Mouse (Mus musculus): ENCODE measurements around the gene Aak1.

Aak1 gene

DNA sequence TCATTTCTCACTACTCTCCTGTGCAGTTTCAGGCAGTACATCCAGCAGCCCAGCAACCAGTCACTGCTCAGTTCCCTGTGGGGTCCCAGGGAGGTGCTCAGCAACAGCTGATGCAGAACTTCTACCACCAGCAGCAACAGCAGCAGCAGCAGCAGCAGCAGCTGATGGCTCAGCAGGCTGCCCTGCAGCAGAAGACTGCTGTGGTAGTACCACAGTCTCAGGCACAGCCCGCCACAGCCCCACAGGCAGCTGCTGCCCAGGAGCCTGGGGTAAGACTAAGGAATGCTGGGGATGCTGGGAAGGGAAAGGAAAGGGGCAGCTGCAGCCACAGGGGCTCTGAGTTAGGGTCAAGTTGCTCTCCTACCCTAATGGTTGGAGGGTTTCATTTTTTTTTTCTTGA is 109.7 kb downstream of the Aak1 start:
- no peak for DNase-seq (ENCODE audit: low spot score in 2 of 2)

- DNase-seq (ENCODE audit: low spot score in 2 of 2) = no peak
Observed at GRCm38 (mm10) chr6:86963987-86964685, 114.8 kb downstream of the Aak1 start.

- DNase-seq (ENCODE audit: low spot score in 2 of 2) = no peak
Observed at GRCm38 (mm10) chr6:86967166-86967565, 117.8 kb downstream of the Aak1 start.

GRCm38 (mm10) chr6:86973956-86974355 is 124.6 kb downstream of the Aak1 start:
- no peak for DNase-seq (ENCODE audit: low spot score in 2 of 2)

- no peak for DNase-seq (ENCODE audit: low spot score in 2 of 2)
Observed at GRCm38 (mm10) chr6:86978156-86978908, 129.0 kb downstream of the Aak1 start.

DNA sequence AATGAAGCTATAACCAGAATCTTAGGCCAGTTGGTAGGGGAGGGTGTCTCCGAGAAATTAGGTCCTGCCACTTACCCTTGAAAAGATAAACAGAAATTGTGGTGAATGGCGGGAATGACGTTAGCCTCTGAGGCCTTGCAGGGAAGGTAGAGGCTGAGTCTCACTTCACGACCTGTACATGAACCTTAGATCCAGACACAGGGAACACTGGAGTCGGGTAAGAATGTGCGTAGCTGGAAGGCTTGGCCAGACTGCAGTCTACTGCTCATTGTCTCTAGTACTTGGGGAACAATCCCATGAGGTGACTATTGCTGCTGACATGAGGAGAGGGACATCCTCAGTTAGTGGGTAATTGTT is 129.6 kb downstream of the Aak1 start:
- no peak for DNase-seq (ENCODE audit: low spot score in 2 of 2)

DNA sequence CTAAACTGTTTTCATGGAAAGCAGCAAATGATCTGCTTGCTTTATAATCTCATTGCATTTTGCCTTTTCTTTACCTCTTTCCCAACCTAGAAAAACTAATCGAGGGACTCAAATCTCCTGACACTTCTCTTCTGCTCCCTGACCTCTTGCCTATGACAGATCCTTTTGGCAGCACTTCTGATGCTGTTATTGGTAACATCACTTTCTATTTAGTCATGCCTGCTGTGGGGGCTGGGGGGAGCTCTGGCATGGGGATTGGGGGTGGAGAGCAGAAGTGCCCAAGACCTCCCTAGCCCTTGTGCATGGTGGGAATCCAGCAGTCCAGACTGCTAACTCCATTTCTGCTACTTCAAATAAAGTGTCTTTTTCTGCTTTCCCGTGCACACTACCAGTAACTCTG is 131.9 kb downstream of the Aak1 start:
- no peak for DNase-seq (ENCODE audit: low spot score in 2 of 2)

GRCm38 (mm10) chr6:86985314-86986106 is 136.2 kb downstream of the Aak1 start:
- no peak for DNase-seq (ENCODE audit: low spot score in 2 of 2)

DNA sequence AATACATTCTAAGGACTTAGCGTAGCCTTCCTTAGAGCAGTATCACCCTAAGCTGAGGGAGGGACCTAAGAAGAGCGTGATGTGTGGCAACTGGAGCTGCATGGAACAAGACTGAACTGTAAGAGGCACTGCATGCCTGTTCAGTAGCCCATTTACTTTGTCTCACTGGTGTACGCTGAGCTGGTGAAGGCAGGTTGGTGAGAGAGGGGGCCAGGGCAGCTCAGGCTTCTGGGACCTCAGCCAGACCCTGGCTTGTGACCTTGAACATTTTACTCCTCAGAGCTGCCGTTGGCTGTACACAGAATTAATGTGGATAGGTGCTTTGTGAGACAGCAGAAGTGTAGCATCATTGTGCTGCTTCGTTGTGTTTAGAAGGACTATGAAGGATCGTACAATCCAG is 140.3 kb downstream of the Aak1 start:
- no peak for DNase-seq (ENCODE audit: low spot score in 2 of 2)

DNA sequence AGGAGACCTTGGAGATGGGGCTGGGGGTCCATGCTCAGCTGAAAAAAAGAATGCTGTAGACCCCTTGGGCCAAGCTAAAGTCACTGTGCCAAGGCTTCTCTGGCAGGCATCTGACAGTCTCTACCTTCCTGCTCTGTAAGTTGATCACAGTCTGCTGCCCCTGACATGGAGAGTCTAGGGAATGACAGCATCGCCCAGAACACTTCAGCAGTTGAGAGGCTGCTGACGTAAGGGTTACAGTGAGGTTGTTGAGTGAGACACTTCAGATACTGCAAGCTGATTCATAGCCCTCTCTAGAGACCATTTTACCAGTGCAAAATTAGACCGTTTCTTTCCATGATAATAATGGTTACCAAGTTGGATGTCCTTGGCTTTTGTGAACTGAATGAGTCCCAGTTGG is 141.7 kb downstream of the Aak1 start:
- no peak for DNase-seq (ENCODE audit: low spot score in 2 of 2)

GRCm38 (mm10) chr6:86992349-86992748 is 143.0 kb downstream of the Aak1 start:
- DNase-seq (ENCODE audit: low spot score in 2 of 2) = no peak

DNA sequence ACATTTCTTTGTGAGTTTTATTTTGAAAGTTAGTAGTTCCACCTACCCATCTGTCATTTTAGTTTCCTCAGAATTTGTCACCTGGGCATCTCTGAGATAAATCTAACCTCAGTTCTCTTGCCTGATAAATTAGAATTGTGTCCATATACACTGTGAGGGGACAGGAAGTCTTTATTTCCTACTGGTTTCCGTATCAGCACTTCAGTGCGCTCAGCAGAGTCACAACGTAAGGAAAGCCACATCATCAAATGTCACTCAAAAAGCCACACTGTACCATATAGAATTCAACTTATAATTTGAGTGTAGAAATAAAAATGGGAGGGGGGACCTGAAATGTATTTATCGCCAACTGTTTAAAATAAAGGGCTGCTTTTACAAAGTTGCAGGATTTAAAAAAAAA is 144.9 kb downstream of the Aak1 start:
- DNase-seq (ENCODE audit: low spot score in 2 of 2) = no peak

GRCm38 (mm10) chr6:86996629-86997307 is 147.5 kb downstream of the Aak1 start:
- no peak for DNase-seq (ENCODE audit: low spot score in 2 of 2)

DNA sequence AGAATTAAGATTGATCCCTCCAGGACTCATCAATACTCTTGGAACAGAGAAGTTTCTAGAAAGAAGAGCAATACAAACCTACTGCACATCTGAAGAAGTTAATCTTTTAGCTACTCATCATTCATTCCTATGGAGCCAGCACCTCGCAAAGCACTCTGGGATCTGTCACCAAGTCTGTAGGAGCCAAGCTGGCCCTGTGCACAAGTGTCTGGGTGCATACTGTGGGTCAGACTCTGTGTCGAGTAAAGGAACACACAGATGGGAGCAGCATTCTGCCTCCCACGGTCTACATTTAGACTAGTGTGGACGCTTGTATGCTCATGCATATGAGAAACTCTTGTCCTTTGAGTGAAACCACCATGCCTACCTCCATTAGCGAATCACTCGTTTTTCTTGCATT is 148.0 kb downstream of the Aak1 start:
- DNase-seq (ENCODE audit: low spot score in 2 of 2) = no peak

- no peak for DNase-seq (ENCODE audit: low spot score in 2 of 2)
Observed at GRCm38 (mm10) chr6:87001995-87002394, 152.7 kb downstream of the Aak1 start.

- DNase-seq (ENCODE audit: low spot score in 2 of 2) = peak; percentile 81 to 87
Observed at GRCm38 (mm10) chr6:87002521-87003055, 153.3 kb downstream of the Aak1 start.

- DNase-seq (ENCODE audit: low spot score in 2 of 2) = no peak
Observed at GRCm38 (mm10) chr6:87004099-87004498, 154.8 kb downstream of the Aak1 start.

DNA sequence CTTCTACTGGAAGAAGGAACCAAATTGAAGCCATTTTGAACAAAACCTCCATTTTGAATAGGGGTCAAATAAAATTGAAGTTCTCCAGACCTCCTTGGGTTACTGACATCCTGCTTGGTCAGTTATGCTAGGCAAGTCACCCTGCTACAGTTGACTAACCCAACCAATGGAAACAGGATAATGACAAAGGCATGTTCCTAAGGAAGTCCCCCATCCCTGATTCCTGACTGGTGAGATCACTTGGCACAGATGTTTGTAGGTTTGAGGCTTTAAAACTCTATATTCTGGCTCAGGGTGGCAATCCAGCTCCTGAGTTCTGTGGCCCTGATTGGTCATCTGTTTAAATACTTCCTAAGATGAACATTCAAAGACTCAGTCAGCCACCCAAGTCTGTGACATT is 156.3 kb downstream of the Aak1 start:
- DNase-seq (ENCODE audit: low spot score in 2 of 2) = no peak

GRCm38 (mm10) chr6:87008887-87009286 is 159.6 kb downstream of the Aak1 start, which contains the start of gene Nfu1:
Gene Nfu1, plus strand, starts transcription at chr6:87009236.
- no peak for DNase-seq (ENCODE audit: low spot score in 2 of 2)

DNA sequence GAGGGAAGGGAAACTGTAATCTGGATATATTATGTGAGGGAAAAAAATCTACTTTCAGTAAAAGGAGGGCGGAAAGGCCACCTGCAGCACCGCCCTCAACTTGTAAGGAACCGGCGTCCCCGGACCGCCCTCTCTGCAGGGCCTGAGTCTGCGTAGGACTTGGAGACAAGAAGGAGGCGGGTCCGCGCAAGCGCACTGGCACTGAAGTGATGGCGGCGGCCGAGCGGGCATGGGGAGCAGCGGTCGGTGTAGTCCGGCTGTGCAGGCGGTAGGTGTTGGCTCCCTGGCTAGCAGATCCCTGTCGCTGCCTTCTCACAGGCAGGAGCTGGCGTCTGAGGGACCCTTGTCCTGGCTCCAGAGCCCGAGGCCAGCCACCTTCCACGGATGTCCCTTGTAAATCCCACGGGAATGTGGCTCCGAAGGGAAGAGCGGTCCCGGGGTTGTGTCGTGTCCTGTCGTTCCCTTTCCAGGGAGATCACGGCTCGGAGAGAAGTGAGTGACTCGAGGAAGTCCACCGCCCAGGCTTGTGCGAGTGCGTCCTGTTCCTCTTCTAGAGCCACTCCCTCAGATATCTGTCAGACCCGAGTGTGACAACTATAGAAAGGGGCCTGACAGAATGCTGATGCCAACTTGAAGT is 160.5 kb downstream of the Aak1 start:
- peak; percentile 95 to 96 for DNase-seq (ENCODE audit: low spot score in 2 of 2)

GRCm38 (mm10) chr6:87016916-87017315 is 167.6 kb downstream of the Aak1 start:
- DNase-seq (ENCODE audit: low spot score in 2 of 2) = peak in 1 of 2 experiments; percentile 24

Data from spleen, postnatal 36 days (tissue).